Mouse (Mus musculus): ENCODE results near the gene Ccdc88c. TPM values are rescaled to one million over a fixed set of nuclear protein-coding genes. Genes with fewer than 3 reads are reported as not detected.
A peak's percentile ranks its signal among the peaks of the same experiment; 100 is the strongest.

The Ccdc88c gene
- 10 to 100 TPM; 16.7 to 28.8 TPM for total RNA-seq (2021)

DNA sequence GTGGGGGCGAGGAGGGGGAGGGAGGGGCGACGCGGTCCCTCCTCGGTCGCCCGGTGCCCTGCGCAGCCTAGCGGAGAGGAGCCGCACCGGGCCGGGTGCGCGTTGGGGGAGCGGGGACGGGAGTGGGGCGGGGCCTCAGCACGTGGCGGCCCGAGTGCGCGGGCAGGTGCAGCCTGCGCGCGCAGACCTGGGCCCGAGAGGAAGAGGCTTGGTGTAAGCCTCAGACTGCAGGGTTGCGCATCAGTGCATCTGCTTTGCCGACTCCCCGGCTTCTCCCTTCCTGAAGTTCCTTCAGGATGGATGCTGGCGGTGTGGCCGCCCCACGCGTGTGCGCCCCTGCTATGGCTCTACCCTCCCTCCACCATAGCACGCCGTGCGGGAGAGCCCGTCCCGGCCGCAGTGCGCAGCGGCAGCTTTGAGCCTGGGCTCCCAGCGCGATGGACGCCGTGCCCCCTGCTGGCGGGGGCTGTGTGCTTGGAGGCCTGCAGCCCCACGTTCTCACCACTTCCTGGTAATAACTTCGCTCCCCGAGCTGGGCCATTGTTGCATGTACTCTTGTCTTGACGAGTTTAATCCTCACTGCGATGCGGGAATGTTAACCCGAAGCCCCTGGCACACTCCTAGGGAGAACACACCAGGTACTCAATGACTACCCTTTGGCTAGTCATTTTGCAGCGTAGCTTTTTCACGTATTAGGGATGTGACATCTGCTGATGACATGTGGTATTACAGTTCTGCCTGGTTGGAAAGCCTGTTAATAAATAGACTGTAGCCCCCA is at the start of gene Ccdc88c:
Gene Ccdc88c, minus strand, starts transcription at position 103 of the 778 bp plus-strand sequence.
- peak; percentile 82 to 86 for DNase-seq (ENCODE audit: low spot score in 2 of 2)
- intact Hi-C loops (cut with DNase I) = loop anchor here (1.0 to 10.0 kb wide), 5 partner anchors 42 to 184 kb away; no protein-coding TSS in a partner anchor

DNA sequence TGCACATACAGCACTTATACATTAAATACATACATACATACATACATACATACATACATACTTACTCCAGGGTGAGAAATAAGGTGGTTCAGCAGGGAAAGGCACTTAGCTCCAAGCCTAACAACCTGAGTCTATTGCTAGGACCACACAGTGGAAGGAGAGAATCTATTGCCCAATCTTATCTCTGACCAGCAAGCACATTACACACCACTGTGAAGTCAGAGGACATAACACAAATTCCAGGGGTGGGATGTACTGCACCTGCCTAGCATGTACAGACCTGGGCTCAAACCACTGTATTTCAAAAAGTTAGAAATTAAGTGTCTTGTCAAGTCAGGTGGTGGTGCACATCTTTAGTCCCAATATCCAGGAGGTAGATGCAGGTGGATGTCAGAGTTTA is 49.1 kb upstream of the Ccdc88c start:
- intact Hi-C loops (cut with DNase I) = no loop called here
- no peak for DNase-seq (ENCODE audit: low spot score in 2 of 2)

DNA sequence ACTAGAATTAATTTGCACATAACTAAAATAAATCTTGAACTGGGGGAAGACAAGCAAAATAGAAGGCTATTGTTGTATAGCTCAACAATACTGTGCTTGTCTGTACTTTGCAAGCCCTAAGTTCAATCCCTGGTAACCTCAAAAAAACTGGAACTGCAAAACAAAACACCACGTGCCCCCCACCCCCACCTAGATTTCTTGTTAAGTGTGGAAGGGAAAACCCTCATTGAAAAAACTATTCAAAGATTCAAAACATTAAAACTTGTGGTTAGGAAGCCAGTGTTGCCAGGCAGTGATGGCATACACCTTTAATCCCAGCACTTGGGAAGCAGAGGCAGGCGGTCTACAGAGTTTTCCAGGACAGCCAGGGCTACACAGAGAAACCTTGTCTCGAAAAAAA is 46.6 kb upstream of the Ccdc88c start:
- no peak for DNase-seq (ENCODE audit: low spot score in 2 of 2)
- intact Hi-C loops (cut with DNase I) = no loop called here

DNA sequence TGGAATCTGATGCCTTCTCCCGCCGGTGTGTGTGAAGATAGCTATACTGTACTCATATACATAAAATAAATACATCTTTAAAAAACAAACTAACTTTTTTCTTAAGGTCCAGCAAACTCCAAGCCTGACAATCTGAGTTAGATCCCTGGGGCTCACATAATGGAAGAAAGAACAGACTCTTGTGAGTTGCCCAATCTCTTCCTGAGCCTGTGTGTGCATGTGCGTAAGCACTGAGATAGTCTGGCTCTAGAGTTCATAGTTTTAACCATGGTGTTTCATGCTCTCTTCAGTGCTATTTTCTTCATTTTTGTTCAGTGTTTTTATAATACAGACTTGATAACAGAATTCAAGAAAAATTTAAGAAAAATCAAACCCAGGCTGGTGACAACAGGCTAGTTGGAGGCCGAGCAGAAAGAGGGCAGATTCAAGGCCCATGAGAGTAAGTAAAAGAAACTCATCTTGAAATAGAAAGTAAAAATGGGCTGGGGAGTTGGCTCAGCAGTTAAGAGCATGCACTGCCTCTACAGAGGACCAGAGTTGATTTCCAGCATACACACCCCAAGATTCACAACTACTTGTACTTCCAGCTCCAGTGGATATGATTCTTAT is 46.1 kb upstream of the Ccdc88c start:
- DNase-seq (ENCODE audit: low spot score in 2 of 2) = no peak
- intact Hi-C loops (cut with DNase I) = no loop called here

DNA sequence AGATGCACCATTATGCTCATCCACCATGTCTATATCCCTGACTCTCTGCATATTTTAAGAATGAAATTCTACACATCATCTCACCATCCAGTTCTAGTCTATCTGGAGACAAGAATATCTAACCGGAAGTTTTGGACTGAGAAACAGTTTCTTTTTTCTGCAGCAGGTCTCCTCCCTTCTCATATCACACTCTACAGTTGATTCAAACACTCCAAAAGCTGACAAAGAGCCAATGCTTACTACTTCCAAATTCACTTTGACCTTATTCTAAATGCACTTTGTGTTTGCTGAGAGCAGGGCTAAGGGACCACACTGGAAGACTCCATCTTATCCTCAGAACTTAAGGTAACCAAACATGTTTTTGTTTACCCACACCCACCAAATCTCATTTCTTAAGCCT is 41.0 kb upstream of the Ccdc88c start:
- DNase-seq (ENCODE audit: low spot score in 2 of 2) = no peak
- intact Hi-C loops (cut with DNase I) = no loop called here

DNA sequence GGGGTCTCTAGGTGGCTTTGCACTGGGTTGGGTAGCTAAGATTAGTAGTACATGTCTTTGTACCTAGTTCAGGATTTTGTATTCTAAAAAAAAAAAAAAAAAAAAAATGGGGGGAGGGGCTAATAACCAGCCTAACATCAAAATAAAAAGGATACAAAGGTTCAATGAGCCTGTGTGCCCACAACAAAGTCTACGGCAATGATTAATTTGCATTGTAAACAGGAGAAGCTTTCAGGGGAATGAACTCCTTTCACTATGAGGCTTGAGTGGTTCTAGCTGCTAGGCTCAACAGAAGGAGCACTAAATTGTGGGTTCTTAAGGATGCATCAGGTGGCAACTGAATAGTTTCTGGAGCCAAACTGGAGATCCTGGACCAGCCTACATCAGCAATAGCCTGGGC is 37.5 kb upstream of the Ccdc88c start:
- intact Hi-C loops (cut with DNase I) = no loop called here
- no peak for DNase-seq (ENCODE audit: low spot score in 2 of 2)

- intact Hi-C loops (cut with DNase I) = no loop called here
- no peak for DNase-seq (ENCODE audit: low spot score in 2 of 2)
These were observed 11.1 kb upstream of the Ccdc88c start for GRCm38 (mm10) chr12:101039956-101040355.

GRCm38 (mm10) chr12:101028247-101028953 is 456 bp downstream of the Ccdc88c start:
- intact Hi-C loops (cut with DNase I) = loop anchor here (5.0 to 10.0 kb wide), 2 partner anchors 41 to 184 kb away; no protein-coding TSS in a partner anchor
- no peak for DNase-seq (ENCODE audit: low spot score in 2 of 2)

GRCm38 (mm10) chr12:101027451-101028246 is 1.2 kb downstream of the Ccdc88c start:
- peak in 1 of 2 experiments; percentile 27 for DNase-seq (ENCODE audit: low spot score in 2 of 2)
- intact Hi-C loops (cut with DNase I) = loop anchor here (5.0 to 10.0 kb wide), 2 partner anchors 40 to 183 kb away; no protein-coding TSS in a partner anchor

GRCm38 (mm10) chr12:101026946-101027345 is 1.9 kb downstream of the Ccdc88c start:
- intact Hi-C loops (cut with DNase I) = loop anchor here (5.0 to 10.0 kb wide), 2 partner anchors 40 to 182 kb away; no protein-coding TSS in a partner anchor
- peak in 1 of 2 experiments; percentile 47 for DNase-seq (ENCODE audit: low spot score in 2 of 2)

DNA sequence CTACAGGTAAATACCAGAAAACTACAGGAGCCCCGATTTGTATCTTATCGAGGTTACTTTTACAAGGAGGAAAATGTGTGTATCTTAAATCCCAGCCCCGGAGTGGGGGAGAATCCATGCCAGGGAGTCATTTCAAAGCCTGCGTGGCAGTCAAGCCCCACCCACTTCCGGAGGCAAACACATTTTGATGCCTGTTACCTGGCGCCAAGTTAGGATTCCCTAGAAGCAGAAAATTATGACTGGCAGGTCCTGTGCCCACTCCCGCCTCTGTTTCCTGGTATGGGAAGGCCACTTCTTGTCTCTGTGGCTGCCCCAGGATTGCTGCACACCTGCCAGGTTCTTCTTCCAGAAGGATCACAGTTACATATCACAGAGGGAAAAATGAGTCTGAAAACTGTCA is 2.3 kb downstream of the Ccdc88c start:
- intact Hi-C loops (cut with DNase I) = loop anchor here (5.0 to 10.0 kb wide), 2 partner anchors 39 to 182 kb away; no protein-coding TSS in a partner anchor
- no peak for DNase-seq (ENCODE audit: low spot score in 2 of 2)

GRCm38 (mm10) chr12:101026025-101026424 is 2.8 kb downstream of the Ccdc88c start:
- intact Hi-C loops (cut with DNase I) = loop anchor here (5.0 to 10.0 kb wide), 2 partner anchors 39 to 181 kb away; no protein-coding TSS in a partner anchor

DNA sequence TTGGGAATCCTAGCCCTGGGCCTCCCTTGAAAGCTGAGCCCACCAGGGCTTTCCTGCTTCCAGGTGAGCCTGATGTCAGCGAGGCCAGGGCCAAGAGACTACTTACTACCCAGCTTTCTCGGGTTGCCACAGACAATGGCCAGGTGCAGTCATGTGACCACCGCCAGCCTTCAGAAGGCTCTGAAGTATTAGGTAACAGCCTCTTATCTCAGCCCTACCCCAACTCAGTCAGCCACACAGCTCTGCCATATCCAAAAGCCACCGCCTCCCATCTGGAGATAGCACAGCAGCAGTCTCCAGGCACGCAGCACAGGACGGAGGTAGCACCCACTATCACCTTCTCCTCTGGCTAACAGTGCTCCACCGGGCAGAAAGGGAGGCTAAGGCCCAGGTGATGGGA is 3.5 kb downstream of the Ccdc88c start:
- no peak for DNase-seq (ENCODE audit: low spot score in 2 of 2)
- intact Hi-C loops (cut with DNase I) = loop anchor here (5.0 to 10.0 kb wide), 2 partner anchors 38 to 181 kb away; no protein-coding TSS in a partner anchor

More at GRCm38 (mm10) chr12:101026025-101026424, 2.8 kb downstream of the Ccdc88c start:
- no peak for DNase-seq (ENCODE audit: low spot score in 2 of 2)

GRCm38 (mm10) chr12:101024824-101025223 is 4.0 kb downstream of the Ccdc88c start:
- no peak for DNase-seq (ENCODE audit: low spot score in 2 of 2)
- intact Hi-C loops (cut with DNase I) = loop anchor here (5.0 to 10.0 kb wide), 2 partner anchors 38 to 180 kb away; no protein-coding TSS in a partner anchor

DNA sequence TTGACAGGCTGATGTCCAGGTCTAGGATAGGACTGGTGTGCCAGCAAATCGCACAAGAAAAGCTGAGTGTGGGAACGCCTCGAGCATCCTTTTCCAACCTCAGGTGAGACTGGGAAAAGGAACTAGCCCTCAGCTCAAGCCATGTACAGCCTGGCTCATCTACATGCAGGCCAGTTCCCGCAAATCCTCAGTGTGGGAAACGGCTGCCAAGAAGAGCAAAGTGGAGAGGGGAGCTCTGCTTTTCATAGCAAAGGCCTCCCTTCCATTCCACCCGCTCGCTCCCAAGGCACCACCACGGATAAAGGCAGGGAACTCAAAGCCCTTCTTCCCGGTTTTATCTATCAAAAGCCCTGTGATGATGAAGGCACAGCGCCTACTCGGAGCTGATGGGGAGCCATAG is 5.7 kb downstream of the Ccdc88c start:
- DNase-seq (ENCODE audit: low spot score in 2 of 2) = no peak
- intact Hi-C loops (cut with DNase I) = loop anchor here (10.0 kb wide), 1 partner anchor 178 kb away; no protein-coding TSS in a partner anchor

- DNase-seq (ENCODE audit: low spot score in 2 of 2) = no peak
These were observed 6.5 kb downstream of the Ccdc88c start for GRCm38 (mm10) chr12:101022353-101022752.

GRCm38 (mm10) chr12:101021484-101022226 is 7.2 kb downstream of the Ccdc88c start:
- intact Hi-C loops (cut with DNase I) = loop anchor here (10.0 kb wide), 1 partner anchor 177 kb away; no protein-coding TSS in a partner anchor
- DNase-seq (ENCODE audit: low spot score in 2 of 2) = no peak

More at GRCm38 (mm10) chr12:101022353-101022752, 6.5 kb downstream of the Ccdc88c start:
- intact Hi-C loops (cut with DNase I) = loop anchor here (10.0 kb wide), 1 partner anchor 178 kb away; no protein-coding TSS in a partner anchor

All from left cerebral cortex, postnatal 36 days (tissue).